Mouse (Mus musculus): ENCODE data around the gene Gm28919. TPM values are rescaled to one million over a fixed set of nuclear protein-coding genes. Genes with fewer than 3 reads are reported as not detected.
"Not testable (repeated sequence)": the region's sequence is repeated elsewhere in the genome, so short reads cannot be mapped to it uniquely, and the experiment has no call there.

Gene Gm28919
- total RNA-seq (2014; fragmentation: Nextera tagmentation): not detected in 2 replicates
- not detected in 2 replicates for total RNA-seq (2017)

- ATAC-seq (replicated peaks; ENCODE audit: low FRiP score, low TSS enrichment, poor library complexity, severe bottlenecking): not testable (repeated sequence)
Observed at GRCm38 (mm10) chrY:6583246-6583645, at the start of gene Gm28919. TSS of gene Gm28919 (plus strand) at chrY:6583546.

Other genes starting within 250 kb of the Gm28919 start
- gene Gm21719, start 99.3 kb downstream of the Gm28919 start, total RNA-seq (2014; fragmentation: Nextera tagmentation): not detected in 2 replicates
- gene Gm21719, start 99.3 kb downstream of the Gm28919 start, total RNA-seq (2017): not detected in 2 replicates